Mouse (Mus musculus): ENCODE measurements around the gene Jazf1. TPM values are rescaled to one million over a fixed set of nuclear protein-coding genes. Genes with fewer than 3 reads are reported as not detected.

Jazf1 gene
- polyA plus RNA-seq, 1 experiment from 2014 or later, result 13.9 TPM

DNA sequence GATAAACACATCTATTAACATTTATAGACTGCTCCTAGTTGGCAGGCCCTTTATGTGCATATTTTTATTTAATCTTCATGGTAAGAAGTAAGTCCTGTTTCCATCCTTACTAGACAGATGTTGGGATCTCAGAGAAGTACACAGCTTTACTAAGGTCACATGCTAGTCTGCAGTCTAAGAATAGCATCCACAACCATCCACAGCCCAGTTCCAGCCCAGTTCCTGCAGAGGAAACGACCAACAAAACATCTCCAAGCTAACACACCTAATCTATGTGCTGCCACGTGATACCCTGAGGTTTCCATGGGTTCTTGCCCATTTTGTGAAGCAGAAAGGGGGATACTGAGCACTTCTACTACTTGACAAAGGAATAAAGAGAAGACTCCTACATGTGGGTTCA is 13.5 kb downstream of the Jazf1 start:
- Histone ChIP-seq H3K9ac (no peak overlapping the region), H3K4me2 (no peak overlapping the region), H3K27me3 (no peaks in the 10 kb centered on the region), H3K4me3 (no peak overlapping the region), H3K36me3 (peaks cover 3% of the 10 kb centered on the region; the same call in 1 of the 2 replicates), H3K9me3 (replicated peaks) (no peaks in the 10 kb centered on the region), H3K27ac (no peak overlapping the region), H3K4me1 (replicated peaks) (peaks cover 10% of the 10 kb centered on the region)
- no peak for ATAC-seq (replicated peaks; ENCODE audit: insufficient number of reproducible peaks, insufficient read depth, low FRiP score, low read depth)
- 12% methylated on average over 2 of the region's 2 CpGs for WGBS

DNA sequence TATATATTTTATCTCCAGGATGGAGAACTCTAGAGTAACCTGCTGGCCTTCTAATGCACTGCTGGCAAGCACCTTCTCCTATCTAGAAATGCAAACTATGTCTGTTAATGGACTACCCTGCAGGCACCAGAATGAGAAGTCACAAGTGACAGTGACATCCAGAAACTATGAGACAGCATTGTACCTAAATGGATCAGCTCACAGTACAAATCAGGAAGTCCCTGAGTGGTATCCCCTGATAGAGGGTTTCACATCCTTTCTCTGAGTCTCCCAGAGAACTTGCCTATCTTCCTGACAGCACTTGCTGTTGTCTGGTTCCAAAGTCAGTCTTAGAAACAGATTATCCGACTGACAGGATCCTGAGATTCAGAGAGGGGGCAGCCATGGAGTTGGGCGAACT is 22.9 kb downstream of the Jazf1 start:
- no peaks in the 10 kb centered on the region for H3K27me3 ChIP-seq
- no peak overlapping the region for H3K4me3 ChIP-seq
- H3K9ac ChIP-seq, result no peak overlapping the region
- H3K4me2 ChIP-seq, result no peak overlapping the region
- no peaks in the 10 kb centered on the region for H3K9me3 ChIP-seq (replicated peaks)
- ATAC-seq (replicated peaks; ENCODE audit: insufficient number of reproducible peaks, insufficient read depth, low FRiP score, low read depth), result no peak
- no peak overlapping the region for H3K27ac ChIP-seq
- no peaks in the 10 kb centered on the region for H3K36me3 ChIP-seq
- peaks cover 8% of the 10 kb centered on the region for H3K4me1 ChIP-seq (replicated peaks)
- 54% methylated on average over 2 of the region's 2 CpGs for WGBS

DNA sequence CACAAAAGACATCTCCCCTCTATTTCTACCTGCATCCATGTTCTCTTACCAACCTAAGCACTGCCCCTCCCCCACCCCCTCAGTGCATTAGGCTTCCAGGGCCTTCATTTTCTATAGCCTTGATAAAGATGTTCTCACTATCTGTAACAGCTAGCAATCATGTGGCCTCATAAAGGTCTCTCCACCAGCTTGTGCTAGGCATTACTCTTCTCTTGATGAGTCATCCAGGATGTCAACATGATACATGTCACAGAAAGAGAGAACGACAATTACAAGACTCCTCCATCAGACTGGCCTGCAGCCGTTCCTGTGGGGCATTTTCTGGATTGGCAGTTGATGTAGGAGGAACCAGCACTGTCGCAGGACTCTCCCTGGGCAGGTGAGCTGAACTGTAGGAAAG is 30.3 kb downstream of the Jazf1 start:
- peaks cover 3% of the 10 kb centered on the region; the same call in 1 of the 2 replicates for H3K4me1 ChIP-seq (replicated peaks)
- no peaks in the 10 kb centered on the region for H3K9me3 ChIP-seq (replicated peaks)
- no peak overlapping the region for H3K4me3 ChIP-seq
- H3K27me3 ChIP-seq, result no peaks in the 10 kb centered on the region
- WGBS, result 42% methylated on average over 3 of the region's 3 CpGs
- H3K4me2 ChIP-seq, result no peak overlapping the region
- H3K27ac ChIP-seq, result no peak overlapping the region
- no peak overlapping the region for H3K9ac ChIP-seq
- no peak for ATAC-seq (replicated peaks; ENCODE audit: insufficient number of reproducible peaks, insufficient read depth, low FRiP score, low read depth)
- H3K36me3 ChIP-seq, result no peaks in the 10 kb centered on the region

DNA sequence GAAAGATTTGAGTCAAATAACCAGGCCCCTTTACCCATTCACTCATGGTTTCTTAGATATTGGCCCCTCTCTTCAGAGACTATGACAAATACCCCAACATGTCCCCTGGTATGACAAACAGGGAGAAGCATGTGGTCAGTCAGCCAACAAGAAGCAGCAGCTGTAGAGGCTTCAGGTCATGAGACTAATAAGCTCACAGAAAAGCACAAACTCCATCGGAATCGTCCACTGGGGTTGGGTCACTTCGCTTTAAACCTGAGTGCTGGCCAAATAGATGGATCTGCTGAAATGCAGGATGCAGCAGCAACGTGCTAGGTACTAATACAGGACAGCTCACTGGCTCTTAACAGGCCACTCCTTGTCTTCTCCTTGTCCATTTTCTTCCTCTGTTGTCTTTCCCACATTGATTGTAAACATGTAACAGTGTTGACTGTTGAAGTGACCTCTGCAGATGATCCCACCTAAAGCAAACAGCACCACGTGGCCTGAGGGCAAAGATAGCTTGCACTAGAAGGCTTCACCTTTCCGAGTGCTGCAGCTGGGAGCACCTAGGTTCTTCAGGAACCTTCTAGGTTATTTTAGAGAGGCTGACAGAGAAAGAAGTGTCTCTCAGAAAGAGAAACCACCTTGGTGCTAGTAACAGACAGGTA is 33.9 kb downstream of the Jazf1 start:
- Histone ChIP-seq H3K9me3 (replicated peaks) (no peaks in the 10 kb centered on the region), H3K4me1 (replicated peaks) (peaks cover 16% of the 10 kb centered on the region), H3K36me3 (no peaks in the 10 kb centered on the region), H3K27me3 (no peaks in the 10 kb centered on the region), H3K9ac (no peak overlapping the region), H3K4me3 (no peak overlapping the region), H3K4me2 (no peak overlapping the region), H3K27ac (no peak overlapping the region)
- 79% methylated on average over 6 of the region's 6 CpGs for WGBS
- ATAC-seq (replicated peaks; ENCODE audit: insufficient number of reproducible peaks, insufficient read depth, low FRiP score, low read depth), result no peak

DNA sequence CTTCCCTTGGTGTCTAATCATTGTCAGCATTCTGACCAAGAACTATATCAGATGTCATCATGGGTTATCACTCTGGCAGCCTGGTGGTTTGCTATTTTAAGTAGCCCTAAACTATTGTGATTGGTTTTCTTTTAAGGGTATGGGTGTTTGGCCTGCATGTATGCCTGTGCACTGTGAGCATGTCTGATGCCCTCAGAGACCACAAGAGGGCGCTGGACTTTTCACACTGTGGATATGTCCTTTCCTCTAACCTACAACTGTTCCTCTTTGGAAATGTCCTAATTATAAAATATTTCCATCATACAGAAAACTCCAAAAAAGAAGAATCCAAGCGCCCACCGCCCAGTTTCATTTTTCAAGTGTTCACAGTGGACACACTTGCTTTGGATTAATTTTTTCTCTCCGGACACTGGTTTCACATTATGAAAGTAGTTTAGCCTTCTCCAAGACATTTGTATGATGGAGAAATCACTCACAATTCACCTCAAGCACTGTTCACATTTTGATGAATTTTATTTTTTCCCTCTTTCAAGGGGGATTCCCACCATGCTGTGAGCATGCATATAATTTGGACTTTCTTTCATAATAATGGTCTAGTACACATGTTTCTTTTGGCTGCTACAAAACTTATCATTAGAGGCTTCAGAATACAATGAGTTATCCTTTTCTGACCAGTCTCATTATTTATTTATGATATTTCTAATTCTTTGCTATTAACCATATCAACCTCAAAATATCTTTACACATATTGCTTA is 35.5 kb downstream of the Jazf1 start:
- H3K4me1 ChIP-seq (replicated peaks), result peaks cover 16% of the 10 kb centered on the region
- ATAC-seq (replicated peaks; ENCODE audit: insufficient number of reproducible peaks, insufficient read depth, low FRiP score, low read depth), result no peak
- no peaks in the 10 kb centered on the region for H3K27me3 ChIP-seq
- H3K4me2 ChIP-seq, result no peak overlapping the region
- no peaks in the 10 kb centered on the region for H3K9me3 ChIP-seq (replicated peaks)
- 75% methylated on average over 4 of the region's 4 CpGs for WGBS
- H3K9ac ChIP-seq, result no peak overlapping the region
- H3K36me3 ChIP-seq, result no peaks in the 10 kb centered on the region
- no peak overlapping the region for H3K4me3 ChIP-seq
- H3K27ac ChIP-seq, result no peak overlapping the region

DNA sequence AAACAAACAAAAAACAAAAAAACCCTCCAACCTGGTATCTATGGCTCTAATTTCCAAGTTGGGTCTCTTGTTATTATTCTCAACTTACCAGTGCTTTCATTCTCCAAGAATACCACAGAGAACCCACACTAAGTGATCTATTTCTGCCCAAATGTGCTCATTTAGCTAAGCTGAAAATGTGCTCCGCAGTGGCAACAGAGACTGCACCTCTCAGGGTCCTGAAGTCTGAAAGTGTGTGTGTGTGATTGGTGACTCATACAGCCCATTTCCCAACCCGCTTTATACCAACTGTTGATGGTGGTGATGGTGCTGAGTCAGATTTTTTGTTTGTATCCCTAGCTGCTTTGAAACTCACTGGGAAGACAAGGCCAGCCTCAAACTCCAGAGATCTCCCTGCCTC is 46.4 kb downstream of the Jazf1 start:
- H3K27me3 ChIP-seq, result no peaks in the 10 kb centered on the region
- no peak overlapping the region for H3K4me3 ChIP-seq
- H3K4me1 ChIP-seq (replicated peaks), result no peaks in the 10 kb centered on the region
- 86% methylated on average over 2 of the region's 2 CpGs for WGBS
- H3K9ac ChIP-seq, result no peak overlapping the region
- no peak overlapping the region for H3K27ac ChIP-seq
- ATAC-seq (replicated peaks; ENCODE audit: insufficient number of reproducible peaks, insufficient read depth, low FRiP score, low read depth), result no peak
- no peaks in the 10 kb centered on the region for H3K9me3 ChIP-seq (replicated peaks)
- H3K36me3 ChIP-seq, result no peaks in the 10 kb centered on the region
- no peak overlapping the region for H3K4me2 ChIP-seq

DNA sequence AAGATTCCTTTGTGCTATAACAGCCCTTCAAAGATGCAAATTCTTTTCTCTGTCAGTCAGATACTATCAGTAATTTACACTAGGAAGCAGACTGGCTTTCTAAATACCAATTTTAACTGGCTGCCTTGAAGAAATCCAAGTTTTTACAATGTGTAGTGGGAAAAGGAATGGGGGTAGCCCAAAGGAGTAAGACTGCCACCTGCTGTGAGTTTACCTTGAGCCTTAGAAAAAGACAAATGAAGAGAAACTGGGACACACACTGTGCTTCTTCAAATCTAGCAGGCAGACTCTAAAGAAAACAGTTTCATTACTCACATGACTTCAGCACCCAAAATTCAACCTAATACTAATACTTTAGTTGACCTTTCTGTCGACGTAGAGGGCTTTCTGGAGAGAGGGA is 47.4 kb downstream of the Jazf1 start:
- no peak for ATAC-seq (replicated peaks; ENCODE audit: insufficient number of reproducible peaks, insufficient read depth, low FRiP score, low read depth)
- no peaks in the 10 kb centered on the region for H3K36me3 ChIP-seq
- H3K9ac ChIP-seq, result no peak overlapping the region
- no peak overlapping the region for H3K4me3 ChIP-seq
- no peak overlapping the region for H3K27ac ChIP-seq
- whole genome bisulfite sequencing, result 64% methylated on average over 2 of the region's 2 CpGs
- H3K27me3 ChIP-seq, result no peaks in the 10 kb centered on the region
- no peaks in the 10 kb centered on the region for H3K9me3 ChIP-seq (replicated peaks)
- no peaks in the 10 kb centered on the region for H3K4me1 ChIP-seq (replicated peaks)
- no peak overlapping the region for H3K4me2 ChIP-seq

DNA sequence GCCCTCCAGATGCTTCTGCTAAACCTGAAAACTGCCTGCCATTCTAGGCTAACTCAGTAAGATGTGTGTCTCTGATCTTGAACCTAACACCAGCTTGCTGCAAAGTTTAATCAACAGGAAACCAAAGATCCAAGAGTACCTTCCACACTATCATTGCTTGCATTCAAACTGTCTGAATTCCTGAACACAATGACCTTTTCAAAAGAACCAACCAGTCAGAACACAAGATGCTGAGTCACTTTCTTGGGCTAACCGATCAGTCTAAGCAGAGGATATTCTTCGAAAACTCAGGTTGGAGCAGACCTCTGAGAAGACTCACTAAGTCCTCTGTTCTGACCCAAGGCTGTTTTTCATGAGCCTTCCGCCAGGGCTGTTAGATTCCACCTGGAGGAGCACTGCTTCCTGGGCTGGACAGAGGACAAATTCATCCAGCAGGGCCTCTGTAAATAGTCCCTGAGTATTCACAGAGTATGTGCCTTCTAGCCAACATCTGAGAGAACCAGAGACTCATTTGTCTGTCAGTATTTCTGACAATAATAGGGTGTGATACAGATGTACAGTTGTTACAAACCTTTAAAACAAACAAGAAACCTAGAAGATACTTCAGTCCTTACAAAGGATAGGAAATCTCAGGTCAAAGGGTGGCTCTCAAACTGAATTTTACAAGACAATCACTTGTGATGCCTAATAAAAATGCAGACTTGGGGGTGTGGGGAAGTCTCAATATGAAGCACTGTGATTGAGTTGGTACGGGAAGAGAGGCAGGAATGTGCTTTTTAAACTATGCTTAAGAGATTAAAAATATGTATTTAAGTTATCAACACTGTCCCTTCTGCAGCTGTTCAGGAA is 50.9 kb downstream of the Jazf1 start:
- H3K4me3 ChIP-seq, result no peak overlapping the region
- no peaks in the 10 kb centered on the region for H3K9me3 ChIP-seq (replicated peaks)
- no peak overlapping the region for H3K4me2 ChIP-seq
- no peaks in the 10 kb centered on the region for H3K4me1 ChIP-seq (replicated peaks)
- no peak overlapping the region for H3K27ac ChIP-seq
- ATAC-seq (replicated peaks; ENCODE audit: insufficient number of reproducible peaks, insufficient read depth, low FRiP score, low read depth), result no peak
- 71% methylated on average over 4 of the region's 4 CpGs for WGBS
- H3K27me3 ChIP-seq, result no peaks in the 10 kb centered on the region
- H3K9ac ChIP-seq, result no peak overlapping the region
- H3K36me3 ChIP-seq, result no peaks in the 10 kb centered on the region

DNA sequence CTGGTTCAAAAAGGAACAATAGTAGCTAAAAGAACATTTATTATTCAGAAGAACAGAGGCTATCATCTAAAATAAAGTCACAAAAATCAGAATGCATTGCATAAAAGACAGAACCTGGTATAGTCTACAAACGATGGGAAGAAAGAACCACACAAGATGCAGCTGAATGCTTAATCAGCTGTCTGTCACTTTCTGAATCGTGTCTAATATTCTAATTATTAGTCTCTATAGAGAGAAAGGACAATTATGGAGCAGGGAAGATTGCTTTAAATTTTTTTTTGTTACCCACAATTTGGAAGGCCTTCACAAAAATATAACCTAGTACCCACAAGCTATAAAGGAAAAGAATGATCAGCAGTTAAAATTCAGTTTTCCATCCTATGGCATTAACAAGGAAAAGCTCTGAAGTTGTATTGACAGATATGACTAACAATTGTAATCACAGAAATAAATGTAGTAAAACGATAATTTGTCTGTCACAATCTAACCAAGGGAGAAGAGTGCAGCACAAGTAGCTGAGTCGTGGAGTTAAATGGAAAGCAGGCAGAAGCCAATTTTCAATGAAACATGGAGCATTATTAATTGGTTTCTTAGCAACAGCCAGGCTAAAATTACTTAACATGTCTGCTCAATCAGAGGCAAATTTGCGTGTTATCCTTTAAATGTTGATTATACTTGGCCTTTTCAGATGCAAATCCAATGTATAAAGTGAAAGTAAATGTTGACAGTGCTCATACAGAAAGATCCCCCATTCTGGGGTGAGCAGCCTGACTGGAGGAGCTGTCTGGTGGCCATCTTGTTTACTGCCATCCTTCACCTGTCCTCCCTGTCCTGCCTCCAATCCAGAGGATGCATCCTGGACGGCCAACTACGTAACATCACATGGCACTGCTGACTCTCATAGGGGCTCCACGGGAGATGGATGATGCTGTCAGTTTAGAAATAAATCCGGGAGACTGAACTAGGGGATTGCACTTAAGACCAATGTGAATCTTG is 53.7 kb downstream of the Jazf1 start:
- Histone ChIP-seq H3K27me3 (no peaks in the 10 kb centered on the region), H3K36me3 (no peaks in the 10 kb centered on the region), H3K27ac (no peak overlapping the region), H3K4me1 (replicated peaks) (no peaks in the 10 kb centered on the region), H3K4me3 (no peak overlapping the region), H3K9me3 (replicated peaks) (no peaks in the 10 kb centered on the region), H3K9ac (no peak overlapping the region), H3K4me2 (no peak overlapping the region)
- 90% methylated on average over 9 of the region's 9 CpGs for WGBS
- no peak for ATAC-seq (replicated peaks; ENCODE audit: insufficient number of reproducible peaks, insufficient read depth, low FRiP score, low read depth)

DNA sequence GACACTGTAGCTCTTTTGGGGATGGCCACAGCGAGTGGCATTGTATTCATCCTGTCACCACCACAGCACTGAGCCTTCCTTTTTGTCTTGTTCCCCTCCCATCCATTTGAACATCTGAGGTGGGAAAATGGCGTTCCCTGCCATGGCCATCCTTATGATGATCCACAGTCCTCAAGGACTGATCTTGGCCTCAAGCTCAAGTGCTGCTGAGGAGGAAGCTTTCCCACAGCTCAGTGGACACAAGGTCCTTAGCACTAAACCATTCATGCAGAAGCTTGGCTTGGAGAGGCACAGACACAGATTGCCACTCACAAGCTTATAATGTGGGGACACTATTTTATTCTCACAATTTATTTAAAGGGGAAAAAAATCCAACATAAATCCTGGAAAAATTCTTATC is 58.1 kb downstream of the Jazf1 start:
- H3K9ac ChIP-seq, result no peak overlapping the region

More for the DNA sequence above, 58.1 kb downstream of the Jazf1 start:
- Histone ChIP-seq H3K27me3 (no peaks in the 10 kb centered on the region), H3K27ac (no peak overlapping the region), H3K9me3 (replicated peaks) (no peaks in the 10 kb centered on the region), H3K4me2 (no peak overlapping the region), H3K4me1 (replicated peaks) (peaks cover 8% of the 10 kb centered on the region; the same call in 1 of the 2 replicates), H3K4me3 (no peak overlapping the region), H3K36me3 (no peaks in the 10 kb centered on the region)
- no peak for ATAC-seq (replicated peaks; ENCODE audit: insufficient number of reproducible peaks, insufficient read depth, low FRiP score, low read depth)
- 95% methylated on average over 2 of the region's 2 CpGs for WGBS

All from heart, embryonic 15.5 days (tissue).